Mouse (Mus musculus) G1E (cell line): Measurements from ENCODE around the gene Tmem242. TPM values are rescaled to one million over a fixed set of nuclear protein-coding genes. Genes with fewer than 3 reads are reported as not detected.

Experiments used
- ATAC-seq: 2 replicates; pipeline ENCODE4 v1.8.0; 2016; ENCODE audit warnings: mild to moderate bottlenecking; ENCODE audit not compliant: insufficient number of reproducible peaks, poor library complexity, low FRiP score, severe bottlenecking; ENCODE audit errors: extremely low read depth
- DNase-seq: peaks from one replicate; pipeline ENCODE4 v3.0.0; 2012; ENCODE audit warnings: low spot score
- H3K27me3 ChIP-seq: 2 replicates; pipeline ENCODE4 v1.6.1; 2012; ENCODE audit warnings: mild to moderate bottlenecking, low read length, inconsistent platforms; ENCODE audit not compliant: insufficient read depth
- H3K36me3 ChIP-seq: replicated peaks from 2 replicates; pipeline ENCODE3; 2012; ENCODE audit warnings: mild to moderate bottlenecking, inconsistent platforms
- H3K4me1 ChIP-seq: 2 replicates; pipeline ENCODE4 v1.6.1; 2012; ENCODE audit warnings: low read depth, low read length, inconsistent platforms, mixed read lengths; ENCODE audit not compliant: insufficient read depth
- H3K4me3 ChIP-seq: 2 replicates; pipeline ENCODE4 v1.5.1; 2012; ENCODE audit warnings: low read depth, mild to moderate bottlenecking, inconsistent platforms, low read length, moderate library complexity, mixed read lengths
- H3K9me3 ChIP-seq: replicated peaks from 2 replicates; pipeline ENCODE4 v1.6.1; 2012; ENCODE audit warnings: inconsistent platforms
- CTCF ChIP-seq: IDR thresholded peaks from 2 replicates; pipeline ENCODE4 v1.5.1; 2012; ENCODE audit warnings: low read depth, low read length, inconsistent platforms, mixed read lengths
- GATA1 ChIP-seq: IDR thresholded peaks from 2 replicates; pipeline ENCODE4 v1.6.1; 2012; ENCODE audit warnings: borderline replicate concordance, low read length, inconsistent platforms, mixed read lengths
- GATA2 ChIP-seq: IDR thresholded peaks from 2 replicates; pipeline ENCODE4 v1.6.1; 2012; ENCODE audit warnings: low read depth, low read length, inconsistent platforms, borderline replicate concordance
- POLR2AphosphoS5 ChIP-seq: IDR thresholded peaks from 2 replicates; pipeline ENCODE4 v1.6.1; 2012; ENCODE audit warnings: low read depth, low read length, inconsistent platforms; ENCODE audit not compliant: insufficient replicate concordance
- TAL1 ChIP-seq: conservative IDR thresholded peaks from 2 replicates; pipeline ENCODE4 v1.6.1; 2012; ENCODE audit warnings: low read depth, low read length, inconsistent platforms, mixed read lengths
- polyA plus RNA-seq: library from polyadenylated mRNA; stranded (reverse); fragments of >175 nt; gene quantifications from 2 replicates; pipeline ENCODE4 v1.2.3, GENCODE M21; 2012
- total RNA-seq, 2 experiments: library from RNA; stranded (forward) in 1 of 2; stranded (reverse) in 1 of 2; fragments of 200-1000 nt in 1 of 2; fragments of >200 nt in 1 of 2; fragmentation: Nextera tagmentation in 1 of 2; gene quantifications; 2 replicates each; pipeline ENCODE4 v1.2.3; 2014 to 2017

Tmem242 gene
- total and polyA plus RNA-seq, 3 experiments: 22.7 to 73.1 (median 52.6) TPM

DNA sequence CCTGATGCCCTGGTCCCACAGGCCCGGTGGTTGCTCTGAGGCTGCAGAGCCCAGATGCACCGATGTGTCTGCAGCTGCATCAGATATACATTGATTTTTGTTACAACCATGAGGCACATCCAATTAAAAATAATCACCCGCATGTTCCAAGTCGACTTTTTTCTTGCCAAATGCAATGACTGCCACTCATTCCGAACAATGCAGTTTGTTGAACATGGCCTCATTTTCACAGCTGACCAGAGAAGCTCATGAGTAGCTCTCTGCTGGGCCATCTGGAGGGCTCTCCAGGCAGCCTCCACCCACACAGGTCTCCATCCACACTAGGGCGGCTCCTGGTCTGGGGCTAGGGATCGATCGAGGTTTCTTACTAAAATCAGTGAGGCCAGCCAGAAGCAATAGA lies 67.1 kb downstream of the Tmem242 start:
- no peak overlapping the region for H3K4me3 ChIP-seq
- no peaks in the 10 kb centered on the region for H3K36me3 ChIP-seq
- H3K4me1 ChIP-seq: peaks cover 2% of the 10 kb centered on the region; the same call in 1 of the 2 replicates
- DNase-seq (no peak), ATAC-seq (no peak)
- no peak for TF ChIP-seq GATA1
- TF ChIP-seq GATA2: no peak
- no peak for TF ChIP-seq TAL1
- no peak for TF ChIP-seq CTCF
- TF ChIP-seq POLR2AphosphoS5: no peak
- H3K9me3 ChIP-seq: no peaks in the 10 kb centered on the region; the same call in 1 of the 2 replicates
- peaks cover 33% of the 10 kb centered on the region for H3K27me3 ChIP-seq

DNA sequence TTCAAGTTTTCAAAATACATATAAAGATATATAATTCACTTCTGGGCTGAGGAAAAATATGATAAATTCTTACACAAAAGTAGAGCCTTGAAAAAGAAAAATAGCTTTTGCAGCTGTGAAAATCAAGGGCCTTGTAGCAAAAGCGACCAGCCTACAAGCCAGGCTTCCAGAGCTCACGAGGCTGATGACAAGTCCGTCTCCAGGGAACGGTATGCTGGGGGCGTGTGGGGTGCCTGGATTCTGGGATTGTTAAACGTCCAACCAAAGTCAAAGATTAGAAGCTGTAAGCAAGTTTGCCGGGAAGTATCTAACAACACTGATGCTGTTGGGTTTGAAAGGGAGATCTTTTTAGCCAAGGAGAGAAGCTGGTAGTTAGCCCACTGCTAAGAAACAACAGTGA lies 68.5 kb downstream of the Tmem242 start:
- H3K4me1 ChIP-seq: no peaks in the 10 kb centered on the region
- H3K27me3 ChIP-seq: peaks cover 33% of the 10 kb centered on the region
- ATAC-seq (no peak), DNase-seq (no peak)
- H3K9me3 ChIP-seq: no peaks in the 10 kb centered on the region; the same call in 1 of the 2 replicates
- no peak for TF ChIP-seq TAL1
- TF ChIP-seq GATA1: no peak
- no peak for TF ChIP-seq GATA2
- no peak for TF ChIP-seq CTCF
- TF ChIP-seq POLR2AphosphoS5: no peak
- H3K36me3 ChIP-seq: no peaks in the 10 kb centered on the region
- no peak overlapping the region for H3K4me3 ChIP-seq

DNA sequence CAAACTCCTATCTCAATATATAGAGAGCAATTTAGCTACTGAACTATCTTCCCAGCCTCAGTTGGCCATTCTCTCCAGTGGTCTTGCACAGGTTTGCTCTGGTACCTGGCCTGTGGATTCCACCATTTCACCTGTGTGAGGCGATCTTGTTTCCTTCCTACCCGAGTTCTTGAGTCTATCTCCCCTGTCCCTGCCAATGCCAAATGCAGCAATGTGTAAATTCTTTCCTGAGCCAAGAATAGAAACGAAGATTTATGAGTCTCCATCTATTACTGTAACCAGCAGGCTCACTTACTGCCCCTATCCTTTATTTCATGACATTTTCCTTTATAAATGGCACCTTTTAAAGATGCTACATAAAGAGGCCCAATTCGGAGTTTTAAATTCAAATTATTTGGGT lies 69.0 kb downstream of the Tmem242 start:
- no peak for TF ChIP-seq GATA1
- Histone ChIP-seq H3K9me3 (no peaks in the 10 kb centered on the region; the same call in 1 of the 2 replicates), H3K4me3 (no peak overlapping the region), H3K4me1 (no peaks in the 10 kb centered on the region), H3K36me3 (no peaks in the 10 kb centered on the region), H3K27me3 (peaks cover 34% of the 10 kb centered on the region)
- no peak for DNase-seq
- ATAC-seq: no peak

DNA sequence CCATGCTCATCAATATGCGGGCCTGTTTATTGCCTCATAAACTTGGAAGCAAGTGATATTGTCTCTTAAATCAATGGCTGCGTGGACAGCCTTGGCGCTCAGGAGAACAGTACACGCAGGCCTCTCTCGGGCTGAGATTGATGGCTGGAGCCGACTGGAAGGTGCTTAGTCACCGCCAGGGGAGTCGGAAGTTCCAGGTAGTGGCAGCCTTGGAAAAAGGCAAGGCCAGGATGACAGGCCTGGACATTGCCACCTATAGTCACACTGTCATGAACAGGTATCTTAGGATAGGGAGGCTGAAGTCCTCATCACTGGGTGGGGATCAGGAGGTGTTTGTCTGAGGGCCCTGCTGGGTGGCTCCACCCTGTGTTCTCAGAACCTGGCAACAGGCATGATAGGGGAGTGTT lies 74.1 kb downstream of the Tmem242 start:
- Histone ChIP-seq H3K4me3 (no peak overlapping the region), H3K36me3 (no peaks in the 10 kb centered on the region), H3K27me3 (peaks cover 48% of the 10 kb centered on the region), H3K4me1 (no peaks in the 10 kb centered on the region), H3K9me3 (no peaks in the 10 kb centered on the region; the same call in 1 of the 2 replicates)
- DNase-seq (no peak), ATAC-seq (no peak)
- TF ChIP-seq GATA1: no peak
- TF ChIP-seq CTCF: no peak
- TF ChIP-seq TAL1: no peak
- TF ChIP-seq POLR2AphosphoS5: no peak
- no peak for TF ChIP-seq GATA2

Other genes starting within 250 kb of the Tmem242 start
- 1.4 TPM in 1 of 2 replicates, not detected in the other for gene Ldhal6b, start 21.5 kb downstream of the Tmem242 start, total RNA-seq (2014; fragmentation: Nextera tagmentation)
- 1.3 and 1.7 TPM in 2 replicates for gene Ldhal6b, start 21.5 kb downstream of the Tmem242 start, total RNA-seq (2017)
- 0.05 TPM in 1 of 2 replicates, not detected in the other for gene Ldhal6b, start 21.5 kb downstream of the Tmem242 start, polyA plus RNA-seq
- 4.9 and 21.4 TPM in 2 replicates for gene Zdhhc14, start 52.3 kb upstream of the Tmem242 start, total RNA-seq (2014; fragmentation: Nextera tagmentation)
- gene Zdhhc14, start 52.3 kb upstream of the Tmem242 start, total RNA-seq (2017): 1.1 and 1.3 TPM in 2 replicates
- 7.3 and 9.1 TPM in 2 replicates for gene Zdhhc14, start 52.3 kb upstream of the Tmem242 start, polyA plus RNA-seq